Mouse (Mus musculus): ENCODE results near the gene Fam126a. TPM values are rescaled to one million over a fixed set of nuclear protein-coding genes. Genes with fewer than 3 reads are reported as not detected.

The Fam126a gene
- polyA plus RNA-seq, 1 experiment from 2014 or later = 22.5 TPM

DNA sequence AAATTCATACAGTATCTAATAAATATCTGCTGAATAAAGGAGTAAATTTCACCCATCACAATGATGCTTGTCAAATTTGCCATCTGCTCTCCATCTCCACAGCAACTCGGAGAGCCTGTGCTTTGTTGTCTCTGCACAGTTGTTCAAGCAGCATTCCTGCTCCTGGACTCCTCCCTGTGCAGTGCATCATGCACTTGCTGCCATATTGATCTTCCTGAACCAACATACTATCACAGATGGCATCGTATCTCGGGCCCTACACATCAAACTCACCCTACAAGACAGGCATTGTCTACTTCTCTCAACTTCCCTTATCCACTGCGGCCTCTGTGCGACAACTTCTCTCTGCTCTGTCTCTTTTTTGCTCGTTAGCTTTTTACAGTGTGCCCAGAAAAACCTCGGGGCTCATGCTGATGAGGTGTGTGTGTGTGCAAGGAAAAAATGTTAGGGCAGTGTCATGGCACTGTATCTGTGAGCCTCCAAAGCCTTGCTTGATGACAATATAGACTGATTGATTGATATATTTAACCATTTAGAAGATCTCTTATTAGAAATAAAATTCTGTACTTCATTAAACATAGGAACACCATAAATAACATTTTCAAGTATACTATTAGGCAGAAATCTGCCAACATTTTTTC lies 11.7 kb downstream of the Fam126a start:
- peaks cover 32% of the 10 kb centered on the region for H3K4me1 ChIP-seq
- no peak overlapping the region for H3K4me2 ChIP-seq
- H3K4me3 ChIP-seq (replicated peaks) = no peak overlapping the region
- H3K27ac ChIP-seq (replicated peaks) = peak overlapping the region; percentile 76
- H3K27me3 ChIP-seq (replicated peaks) = no peaks in the 10 kb centered on the region
- 29% methylated on average over 7 of the region's 7 CpGs for whole genome bisulfite sequencing
- H3K9ac ChIP-seq (replicated peaks) = no peak overlapping the region
- no peak for ATAC-seq (ENCODE audit: low FRiP score)
- no peaks in the 10 kb centered on the region for H3K9me3 ChIP-seq (replicated peaks)
- H3K36me3 ChIP-seq = no peaks in the 10 kb centered on the region

DNA sequence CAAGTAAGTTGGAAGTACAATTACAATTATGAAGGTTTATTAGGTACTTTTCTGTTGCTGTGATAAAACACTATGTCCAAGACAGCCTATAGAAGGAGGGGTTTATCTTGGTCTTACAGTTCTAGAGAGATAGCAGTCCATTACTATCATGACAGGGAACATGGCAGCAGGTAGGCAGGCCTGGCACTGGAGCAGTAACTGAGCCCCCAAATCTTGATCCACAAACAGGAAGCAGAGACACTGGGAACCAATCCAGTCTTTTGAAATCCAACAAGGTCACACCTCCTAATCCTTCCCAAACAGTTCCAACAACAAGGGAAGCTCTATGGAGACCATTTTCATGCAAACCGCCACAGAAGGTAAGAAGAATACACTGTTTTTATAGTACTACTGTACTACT lies 13.6 kb downstream of the Fam126a start:
- no peak for ATAC-seq (ENCODE audit: low FRiP score)
- 94% methylated on average over 1 of the region's 1 CpGs for WGBS
- Histone ChIP-seq H3K4me2 (no peak overlapping the region), H3K9ac (replicated peaks) (no peak overlapping the region), H3K9me3 (replicated peaks) (no peaks in the 10 kb centered on the region), H3K36me3 (no peaks in the 10 kb centered on the region), H3K27me3 (replicated peaks) (no peaks in the 10 kb centered on the region), H3K4me1 (peaks cover 32% of the 10 kb centered on the region), H3K27ac (replicated peaks) (no peak overlapping the region), H3K4me3 (replicated peaks) (no peak overlapping the region)

DNA sequence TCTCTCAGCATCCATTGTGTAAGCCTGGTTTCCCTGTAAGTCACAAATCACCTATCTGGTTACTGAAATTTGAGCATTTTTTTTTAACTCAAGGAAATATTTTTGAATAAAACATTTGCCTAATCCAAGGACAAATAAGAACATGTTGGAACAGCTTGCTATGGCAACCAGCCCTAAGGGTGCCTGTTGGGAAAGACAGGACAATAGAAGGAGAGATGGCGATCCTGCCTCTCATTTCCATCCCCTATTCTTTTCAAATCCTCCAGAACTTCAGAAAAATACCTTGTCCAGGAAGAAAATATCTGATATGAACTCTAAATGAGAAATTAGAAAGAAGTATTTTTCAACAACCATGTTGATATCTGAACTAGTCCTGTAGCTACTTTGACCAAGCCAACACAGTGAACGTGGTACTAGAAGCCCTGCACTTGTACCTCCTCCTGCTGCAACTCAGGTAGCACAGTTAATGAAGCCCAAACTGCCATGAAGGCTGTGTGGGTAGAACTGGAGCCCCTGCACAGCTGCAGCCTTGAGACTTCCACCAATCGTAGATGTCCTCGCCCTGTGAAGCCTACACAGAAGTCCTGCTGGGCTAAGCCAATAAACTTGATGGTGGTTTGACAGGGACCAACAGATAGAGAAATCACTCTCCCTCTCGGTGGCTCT lies 17.0 kb downstream of the Fam126a start:
- no peaks in the 10 kb centered on the region for H3K9me3 ChIP-seq (replicated peaks)
- 65% methylated on average over 5 of the region's 5 CpGs for WGBS
- ATAC-seq (ENCODE audit: low FRiP score) = no peak
- no peak overlapping the region for H3K4me2 ChIP-seq
- no peak overlapping the region for H3K27ac ChIP-seq (replicated peaks)
- no peak overlapping the region for H3K4me3 ChIP-seq (replicated peaks)
- no peaks in the 10 kb centered on the region for H3K27me3 ChIP-seq (replicated peaks)
- H3K4me1 ChIP-seq = peaks cover 3% of the 10 kb centered on the region; the same call in 1 of the 2 replicates
- no peaks in the 10 kb centered on the region for H3K36me3 ChIP-seq
- no peak overlapping the region for H3K9ac ChIP-seq (replicated peaks)

GRCm38 (mm10) chr5:23999083-23999671 lies 31.3 kb downstream of the Fam126a start:
- Histone ChIP-seq H3K9ac (replicated peaks) (no peak overlapping the region), H3K4me2 (no peak overlapping the region), H3K4me1 (peaks cover 3% of the 10 kb centered on the region; the same call in 1 of the 2 replicates), H3K27ac (replicated peaks) (no peak overlapping the region), H3K9me3 (replicated peaks) (no peaks in the 10 kb centered on the region), H3K36me3 (peaks cover 4% of the 10 kb centered on the region), H3K4me3 (replicated peaks) (no peak overlapping the region), H3K27me3 (replicated peaks) (no peaks in the 10 kb centered on the region)
- WGBS = 72% methylated on average over 1 of the region's 1 CpGs
- no peak for ATAC-seq (ENCODE audit: low FRiP score)

DNA sequence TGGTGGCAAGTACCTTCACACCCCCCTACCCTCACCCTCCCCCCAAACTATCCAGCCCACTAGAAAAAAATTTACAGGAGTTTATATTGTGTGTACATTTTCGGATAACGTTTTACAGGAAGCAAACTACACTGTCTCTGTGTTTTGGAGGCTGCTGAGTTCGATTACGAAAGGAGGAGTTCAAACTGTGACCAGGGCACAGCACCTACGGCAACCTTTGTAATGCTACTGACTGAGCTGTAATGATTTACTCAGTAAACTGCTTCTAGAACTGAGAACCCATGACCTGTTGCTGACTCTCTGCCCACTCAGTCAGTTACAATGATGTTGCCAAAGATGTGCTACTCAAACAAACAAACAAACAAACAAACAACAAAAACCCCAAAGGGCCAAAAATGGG lies 34.5 kb downstream of the Fam126a start:
- whole genome bisulfite sequencing = 74% methylated on average over 5 of the region's 5 CpGs
- Histone ChIP-seq H3K36me3 (peaks cover 4% of the 10 kb centered on the region), H3K4me3 (replicated peaks) (no peak overlapping the region), H3K9ac (replicated peaks) (no peak overlapping the region), H3K4me2 (no peak overlapping the region), H3K27ac (replicated peaks) (no peak overlapping the region), H3K4me1 (peaks cover 23% of the 10 kb centered on the region), H3K27me3 (replicated peaks) (no peaks in the 10 kb centered on the region), H3K9me3 (replicated peaks) (no peaks in the 10 kb centered on the region)
- no peak for ATAC-seq (ENCODE audit: low FRiP score)

DNA sequence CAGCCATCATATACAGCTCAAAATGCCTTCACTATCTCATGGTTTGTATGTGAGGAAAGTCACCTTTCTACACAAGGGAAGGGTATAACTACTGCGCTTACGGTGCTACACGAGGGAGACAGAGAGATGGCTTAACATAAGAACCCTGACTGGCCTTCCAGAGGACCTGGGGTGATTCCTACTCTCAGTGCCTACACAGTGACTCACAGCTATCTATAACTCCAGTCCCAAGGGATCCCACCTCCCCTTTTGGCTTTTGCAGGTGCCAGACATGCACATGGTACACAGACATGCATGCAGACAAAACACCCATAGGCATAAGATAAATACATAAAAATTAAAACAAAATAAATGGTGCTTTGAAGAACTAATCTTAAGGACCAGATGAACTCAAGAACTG lies 35.6 kb downstream of the Fam126a start:
- ATAC-seq (ENCODE audit: low FRiP score) = no peak
- Histone ChIP-seq H3K9ac (replicated peaks) (no peak overlapping the region), H3K27ac (replicated peaks) (no peak overlapping the region), H3K36me3 (peaks cover 4% of the 10 kb centered on the region), H3K4me1 (peaks cover 26% of the 10 kb centered on the region), H3K9me3 (replicated peaks) (no peaks in the 10 kb centered on the region), H3K4me3 (replicated peaks) (no peak overlapping the region), H3K4me2 (no peak overlapping the region), H3K27me3 (replicated peaks) (no peaks in the 10 kb centered on the region)
- 91% methylated on average over 3 of the region's 3 CpGs for whole genome bisulfite sequencing

DNA sequence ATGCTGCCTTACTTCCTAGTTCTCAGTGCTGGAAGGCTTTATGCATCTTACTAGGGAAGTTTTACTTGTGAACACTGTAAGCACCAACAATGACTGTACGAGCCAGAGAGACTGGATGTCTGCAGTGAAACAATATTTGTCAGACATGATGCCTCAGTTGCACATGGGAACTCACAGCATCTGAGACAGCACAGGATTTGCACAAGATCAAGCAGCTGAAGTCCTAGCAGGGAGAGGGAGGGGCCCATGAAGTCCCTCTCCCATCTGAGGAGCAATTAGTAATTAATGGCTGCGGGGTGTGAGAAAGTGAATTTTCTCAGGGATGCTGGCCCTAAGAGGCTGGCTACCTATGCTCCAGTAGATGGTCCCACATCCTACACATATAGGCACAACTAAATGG lies 36.3 kb downstream of the Fam126a start:
- 72% methylated on average over 2 of the region's 2 CpGs for WGBS
- H3K36me3 ChIP-seq = peaks cover 4% of the 10 kb centered on the region
- no peak overlapping the region for H3K9ac ChIP-seq (replicated peaks)
- H3K9me3 ChIP-seq (replicated peaks) = no peaks in the 10 kb centered on the region
- no peak overlapping the region for H3K4me3 ChIP-seq (replicated peaks)
- ATAC-seq (ENCODE audit: low FRiP score) = no peak
- H3K4me2 ChIP-seq = no peak overlapping the region
- H3K27ac ChIP-seq (replicated peaks) = no peak overlapping the region
- peaks cover 27% of the 10 kb centered on the region for H3K4me1 ChIP-seq
- no peaks in the 10 kb centered on the region for H3K27me3 ChIP-seq (replicated peaks)

DNA sequence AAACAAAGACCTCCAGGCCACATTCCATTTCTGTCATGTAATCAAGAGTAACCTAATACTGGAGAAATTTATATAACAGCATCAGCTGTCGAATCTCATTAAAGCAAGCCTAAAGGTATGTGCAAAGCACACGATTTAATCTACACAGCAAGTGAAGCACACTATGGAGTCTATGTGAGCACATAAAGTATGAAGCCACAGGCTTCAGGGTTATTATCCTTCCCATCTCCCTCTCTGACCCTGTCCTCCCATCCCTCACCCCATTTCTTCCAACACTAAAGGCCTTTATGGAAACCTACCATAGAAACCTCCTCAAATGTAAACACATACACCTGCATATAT lies 37.0 kb downstream of the Fam126a start:
- H3K4me2 ChIP-seq = no peak overlapping the region
- H3K27me3 ChIP-seq (replicated peaks) = no peaks in the 10 kb centered on the region
- no peaks in the 10 kb centered on the region for H3K9me3 ChIP-seq (replicated peaks)
- H3K4me1 ChIP-seq = peaks cover 27% of the 10 kb centered on the region
- H3K27ac ChIP-seq (replicated peaks) = peak overlapping the region; percentile 49
- H3K9ac ChIP-seq (replicated peaks) = no peak overlapping the region
- H3K36me3 ChIP-seq = peaks cover under 1% of the 10 kb centered on the region
- H3K4me3 ChIP-seq (replicated peaks) = no peak overlapping the region
- ATAC-seq (ENCODE audit: low FRiP score) = peak; percentile 28; the same call in 1 of the 2 replicates
- 12% methylated on average over 2 of the region's 2 CpGs for WGBS

- WGBS = 30% methylated on average over 5 of the region's 5 CpGs
- Histone ChIP-seq H3K27me3 (replicated peaks) (no peaks in the 10 kb centered on the region), H3K27ac (replicated peaks) (peak overlapping the region; percentile 49), H3K9me3 (replicated peaks) (no peaks in the 10 kb centered on the region), H3K36me3 (no peaks in the 10 kb centered on the region), H3K4me3 (replicated peaks) (no peak overlapping the region), H3K4me1 (peaks cover 27% of the 10 kb centered on the region), H3K4me2 (no peak overlapping the region), H3K9ac (replicated peaks) (no peak overlapping the region)
- peak; percentile 50; the same call in 1 of the 2 replicates for ATAC-seq (ENCODE audit: low FRiP score)
Measured at GRCm38 (mm10) chr5:23992876-23993552, 37.5 kb downstream of the Fam126a start.

DNA sequence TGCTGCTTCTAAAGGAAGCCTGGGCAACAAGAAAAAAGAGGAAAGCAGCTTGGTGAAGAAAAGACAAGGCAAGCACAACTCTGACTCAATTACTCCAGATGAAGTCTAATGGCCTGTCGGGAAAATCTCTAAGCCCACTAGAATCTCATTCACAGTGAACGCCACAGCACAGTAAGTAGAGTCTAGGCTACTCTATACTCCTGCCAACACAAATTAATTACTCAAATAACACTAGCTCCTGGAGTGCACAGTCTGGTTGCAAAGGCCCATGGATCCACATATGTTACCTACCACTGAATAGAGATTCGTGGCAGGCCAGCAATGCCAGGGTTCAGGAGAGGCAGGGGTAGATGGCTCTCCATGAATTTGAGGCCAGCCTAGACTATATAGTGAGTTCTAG lies 40.5 kb downstream of the Fam126a start:
- Histone ChIP-seq H3K4me2 (no peak overlapping the region), H3K36me3 (0 out of 2 replicates have a peak, but pooled peaks cover 4% of the 10 kb centered on the region), H3K4me3 (replicated peaks) (no peak overlapping the region), H3K9me3 (replicated peaks) (no peaks in the 10 kb centered on the region), H3K4me1 (peaks cover 29% of the 10 kb centered on the region), H3K27ac (replicated peaks) (no peak overlapping the region), H3K9ac (replicated peaks) (no peak overlapping the region), H3K27me3 (replicated peaks) (no peaks in the 10 kb centered on the region)
- 54% methylated on average over 3 of the region's 3 CpGs for WGBS
- no peak for ATAC-seq (ENCODE audit: low FRiP score)

GRCm38 (mm10) chr5:23987792-23988191 lies 42.7 kb downstream of the Fam126a start:
- Histone ChIP-seq H3K27me3 (replicated peaks) (no peaks in the 10 kb centered on the region), H3K9ac (replicated peaks) (no peak overlapping the region), H3K36me3 (0 out of 2 replicates have a peak, but pooled peaks cover 5% of the 10 kb centered on the region), H3K27ac (replicated peaks) (no peak overlapping the region), H3K9me3 (replicated peaks) (no peaks in the 10 kb centered on the region), H3K4me3 (replicated peaks) (no peak overlapping the region), H3K4me2 (no peak overlapping the region), H3K4me1 (peaks cover 14% of the 10 kb centered on the region)
- WGBS = 28% methylated on average over 10 of the region's 10 CpGs
- ATAC-seq (ENCODE audit: low FRiP score) = no peak

DNA sequence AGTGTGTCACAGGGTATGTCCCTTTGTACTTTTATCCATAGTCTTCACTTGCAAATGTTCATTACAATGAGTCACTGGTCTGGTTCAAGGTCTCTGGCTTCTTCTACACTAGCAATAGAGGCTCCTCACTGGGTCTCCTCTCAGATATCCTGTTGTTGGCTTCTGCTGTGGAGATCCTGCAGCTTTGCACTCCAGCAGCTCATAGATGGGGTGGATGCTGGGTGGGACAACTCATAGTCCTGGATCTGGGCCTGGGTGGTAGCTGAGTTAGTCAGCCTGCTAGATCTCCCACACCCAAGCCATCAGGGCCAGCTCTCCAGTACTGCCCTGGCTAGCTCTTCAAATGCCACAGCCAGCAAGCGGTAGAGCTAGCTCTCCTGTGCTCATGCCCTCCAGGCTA lies 48.4 kb downstream of the Fam126a start:
- Histone ChIP-seq H3K9ac (replicated peaks) (no peak overlapping the region), H3K27ac (replicated peaks) (no peak overlapping the region), H3K27me3 (replicated peaks) (no peaks in the 10 kb centered on the region), H3K9me3 (replicated peaks) (no peaks in the 10 kb centered on the region), H3K36me3 (peaks cover 27% of the 10 kb centered on the region), H3K4me1 (no peaks in the 10 kb centered on the region), H3K4me2 (no peak overlapping the region), H3K4me3 (replicated peaks) (no peak overlapping the region)
- no peak for ATAC-seq (ENCODE audit: low FRiP score)
- 90% methylated on average over 1 of the region's 1 CpGs for WGBS
